Mouse (Mus musculus) liver (tissue): ENCODE results near the gene Tbc1d30.

Experiments
- DNase-seq: peaks from one replicate; pipeline ENCODE4 v3.0.0-alpha.2; 2020; ENCODE audit warnings: mixed read lengths

Tbc1d30 gene

GRCm38 (mm10) chr10:121351066-121351581, at the start of gene Tbc1d30:
Gene Tbc1d30, minus strand, starts transcription at chr10:121351278.
- peak; percentile 11 for DNase-seq

GRCm38 (mm10) chr10:121398599-121398998, 47.5 kb upstream of the Tbc1d30 start:
- DNase-seq: no peak

- DNase-seq: no peak
These were observed 44.6 kb upstream of the Tbc1d30 start for GRCm38 (mm10) chr10:121395542-121396176.

- no peak for DNase-seq
These were observed 43.8 kb upstream of the Tbc1d30 start for GRCm38 (mm10) chr10:121394789-121395325.

GRCm38 (mm10) chr10:121394270-121394669, 43.2 kb upstream of the Tbc1d30 start:
- no peak for DNase-seq

GRCm38 (mm10) chr10:121391901-121392300, 40.8 kb upstream of the Tbc1d30 start:
- no peak for DNase-seq

- DNase-seq: no peak
These were observed 39.5 kb upstream of the Tbc1d30 start for GRCm38 (mm10) chr10:121390602-121391001.

GRCm38 (mm10) chr10:121386347-121386746, 35.3 kb upstream of the Tbc1d30 start:
- DNase-seq: no peak

GRCm38 (mm10) chr10:121385695-121386094, 34.6 kb upstream of the Tbc1d30 start:
- DNase-seq: no peak

- no peak for DNase-seq
These were observed 33.6 kb upstream of the Tbc1d30 start for GRCm38 (mm10) chr10:121384710-121385109.

GRCm38 (mm10) chr10:121381280-121381679, 30.2 kb upstream of the Tbc1d30 start:
- DNase-seq: no peak

- DNase-seq: no peak
These were observed 28.3 kb upstream of the Tbc1d30 start for GRCm38 (mm10) chr10:121379387-121379786.

- no peak for DNase-seq
These were observed 25.6 kb upstream of the Tbc1d30 start for GRCm38 (mm10) chr10:121376530-121377271.

- DNase-seq: no peak
These were observed 24.8 kb upstream of the Tbc1d30 start for GRCm38 (mm10) chr10:121375649-121376493.

GRCm38 (mm10) chr10:121374693-121375620, 23.9 kb upstream of the Tbc1d30 start:
- DNase-seq: peak; percentile 59

- DNase-seq: no peak
These were observed 22.9 kb upstream of the Tbc1d30 start for GRCm38 (mm10) chr10:121374013-121374412.

- peak; percentile 42 for DNase-seq
These were observed 19.7 kb upstream of the Tbc1d30 start for GRCm38 (mm10) chr10:121370777-121371176.

- no peak for DNase-seq
These were observed 17.8 kb upstream of the Tbc1d30 start for GRCm38 (mm10) chr10:121368783-121369465.

GRCm38 (mm10) chr10:121367780-121368179, 16.7 kb upstream of the Tbc1d30 start:
- DNase-seq: no peak

GRCm38 (mm10) chr10:121367271-121367670, 16.2 kb upstream of the Tbc1d30 start:
- no peak for DNase-seq

- DNase-seq: no peak
These were observed 14.7 kb upstream of the Tbc1d30 start for GRCm38 (mm10) chr10:121365781-121366272.
